Mouse (Mus musculus): ENCODE measurements at regions not wholly inside any gene's neighbourhood (a gene's known extent, or its start where the extent isn't known, plus 50 kb on each side); places are given as distances from the start of the nearest gene placed in this dataset.
A peak's percentile ranks its signal among the peaks of the same experiment; 100 is the strongest.

- peak; percentile 89 for DNase-seq (ENCODE audit: low read depth)
- TF ChIP-seq CTCF (IDR thresholded peaks at IDR 0.05; ENCODE audit: borderline replicate concordance, extremely low read depth, insufficient read depth, insufficient read length) (no peak), POLR2A (IDR thresholded peaks at IDR 0.05; ENCODE audit: borderline replicate concordance, extremely low read depth, insufficient read depth, insufficient read length, poor library complexity, severe bottlenecking) (peak; percentile 96)
Observed at GRCm38 (mm10) chr12:79965471-79966288, 147.1 kb downstream of the Zfp36l1 start.

- no peak for DNase-seq (ENCODE audit: low read depth)
- TF ChIP-seq CTCF (IDR thresholded peaks at IDR 0.05; ENCODE audit: borderline replicate concordance, extremely low read depth, insufficient read depth, insufficient read length) (no peak), POLR2A (IDR thresholded peaks at IDR 0.05; ENCODE audit: borderline replicate concordance, extremely low read depth, insufficient read depth, insufficient read length, poor library complexity, severe bottlenecking) (no peak)
Observed at GRCm38 (mm10) chr12:79963443-79964025, 149.3 kb downstream of the Zfp36l1 start.

GRCm38 (mm10) chr12:79962649-79963236 lies 150.1 kb downstream of the Zfp36l1 start:
- TF ChIP-seq CTCF (IDR thresholded peaks at IDR 0.05; ENCODE audit: borderline replicate concordance, extremely low read depth, insufficient read depth, insufficient read length) = no peak
- no peak for TF ChIP-seq POLR2A (IDR thresholded peaks at IDR 0.05; ENCODE audit: borderline replicate concordance, extremely low read depth, insufficient read depth, insufficient read length, poor library complexity, severe bottlenecking)
- no peak for DNase-seq (ENCODE audit: low read depth)

GRCm38 (mm10) chr12:79961881-79962280 lies 150.9 kb downstream of the Zfp36l1 start:
- peak; percentile 55 for DNase-seq (ENCODE audit: low read depth)
- no peak for TF ChIP-seq POLR2A (IDR thresholded peaks at IDR 0.05; ENCODE audit: borderline replicate concordance, extremely low read depth, insufficient read depth, insufficient read length, poor library complexity, severe bottlenecking)
- no peak for TF ChIP-seq CTCF (IDR thresholded peaks at IDR 0.05; ENCODE audit: borderline replicate concordance, extremely low read depth, insufficient read depth, insufficient read length)

- no peak for DNase-seq (ENCODE audit: low read depth)
- TF ChIP-seq POLR2A (IDR thresholded peaks at IDR 0.05; ENCODE audit: borderline replicate concordance, extremely low read depth, insufficient read depth, insufficient read length, poor library complexity, severe bottlenecking) (no peak), CTCF (IDR thresholded peaks at IDR 0.05; ENCODE audit: borderline replicate concordance, extremely low read depth, insufficient read depth, insufficient read length) (no peak)
Observed at GRCm38 (mm10) chr12:79961076-79961475, 151.7 kb downstream of the Zfp36l1 start.

GRCm38 (mm10) chr12:79960446-79960845 lies 152.4 kb downstream of the Zfp36l1 start:
- TF ChIP-seq POLR2A (IDR thresholded peaks at IDR 0.05; ENCODE audit: borderline replicate concordance, extremely low read depth, insufficient read depth, insufficient read length, poor library complexity, severe bottlenecking) (no peak), CTCF (IDR thresholded peaks at IDR 0.05; ENCODE audit: borderline replicate concordance, extremely low read depth, insufficient read depth, insufficient read length) (no peak)
- DNase-seq (ENCODE audit: low read depth) = no peak

GRCm38 (mm10) chr12:79959540-79960305 lies 153.1 kb downstream of the Zfp36l1 start:
- TF ChIP-seq POLR2A (IDR thresholded peaks at IDR 0.05; ENCODE audit: borderline replicate concordance, extremely low read depth, insufficient read depth, insufficient read length, poor library complexity, severe bottlenecking) (no peak), CTCF (IDR thresholded peaks at IDR 0.05; ENCODE audit: borderline replicate concordance, extremely low read depth, insufficient read depth, insufficient read length) (no peak)
- no peak for DNase-seq (ENCODE audit: low read depth)

- DNase-seq (ENCODE audit: low read depth) = no peak
- no peak for TF ChIP-seq CTCF (IDR thresholded peaks at IDR 0.05; ENCODE audit: borderline replicate concordance, extremely low read depth, insufficient read depth, insufficient read length)
- no peak for TF ChIP-seq POLR2A (IDR thresholded peaks at IDR 0.05; ENCODE audit: borderline replicate concordance, extremely low read depth, insufficient read depth, insufficient read length, poor library complexity, severe bottlenecking)
Observed at GRCm38 (mm10) chr12:79957211-79957610, 155.6 kb downstream of the Zfp36l1 start.

- TF ChIP-seq POLR2A (IDR thresholded peaks at IDR 0.05; ENCODE audit: borderline replicate concordance, extremely low read depth, insufficient read depth, insufficient read length, poor library complexity, severe bottlenecking) = no peak
- TF ChIP-seq CTCF (IDR thresholded peaks at IDR 0.05; ENCODE audit: borderline replicate concordance, extremely low read depth, insufficient read depth, insufficient read length) = no peak
Observed at GRCm38 (mm10) chr12:79956351-79956750, 156.5 kb downstream of the Zfp36l1 start.

GRCm38 (mm10) chr12:79955501-79955900 lies 157.3 kb downstream of the Zfp36l1 start:
- TF ChIP-seq CTCF (IDR thresholded peaks at IDR 0.05; ENCODE audit: borderline replicate concordance, extremely low read depth, insufficient read depth, insufficient read length) (no peak), POLR2A (IDR thresholded peaks at IDR 0.05; ENCODE audit: borderline replicate concordance, extremely low read depth, insufficient read depth, insufficient read length, poor library complexity, severe bottlenecking) (no peak)
- no peak for DNase-seq (ENCODE audit: low read depth)

More at GRCm38 (mm10) chr12:79956351-79956750, 156.5 kb downstream of the Zfp36l1 start:
- no peak for DNase-seq (ENCODE audit: low read depth)
